Mouse (Mus musculus): Measurements from ENCODE around the gene Adamts10. TPM values are rescaled to one million over a fixed set of nuclear protein-coding genes. Genes with fewer than 3 reads are reported as not detected.

The Adamts10 gene
- 62.0 and 78.5 TPM in 2 replicates for total RNA-seq (2017)

DNA sequence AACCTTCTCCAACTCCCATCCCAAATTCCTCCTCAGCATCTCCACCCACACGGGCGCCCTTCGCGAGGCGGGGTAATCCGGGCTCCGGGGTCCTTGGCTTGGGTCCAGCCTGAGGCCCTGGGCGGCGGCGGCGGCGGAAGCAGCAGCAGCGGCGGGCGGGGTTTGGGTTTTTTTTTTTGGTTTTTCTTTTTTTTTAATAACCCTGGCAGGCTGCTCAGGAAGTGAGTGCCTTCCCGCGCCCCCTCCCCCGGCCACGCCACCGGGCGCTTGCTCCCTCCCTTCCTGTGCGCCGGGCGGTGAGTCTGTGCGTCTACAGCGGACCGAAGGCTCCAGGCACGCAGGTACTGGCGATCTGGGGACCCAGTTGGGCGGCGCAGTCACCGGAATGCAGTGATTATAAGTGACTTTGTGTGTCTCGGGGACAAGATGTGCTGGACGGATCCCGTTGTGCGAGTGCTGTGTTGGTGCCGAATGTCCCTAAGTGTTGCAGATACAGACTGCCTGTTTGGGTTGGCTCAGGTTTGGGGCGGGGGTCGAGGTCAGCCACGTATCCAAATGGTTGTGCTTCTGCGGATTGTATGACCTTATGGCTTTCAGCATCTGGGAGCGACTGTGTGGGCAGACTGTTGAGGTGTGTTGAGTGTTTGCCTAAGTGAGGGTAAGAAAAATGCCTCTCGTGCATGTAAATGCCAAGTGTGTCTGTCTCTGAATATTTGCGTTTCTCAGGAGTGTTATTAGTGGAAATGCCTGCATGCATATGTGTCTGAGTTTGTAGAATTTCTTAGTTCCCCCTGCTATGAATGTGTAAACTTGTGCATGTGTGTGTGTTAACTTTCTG, at the start of gene Adamts10:
Gene Adamts10 (plus strand): TSS at position 287 of the 838 bp plus-strand sequence.
- peak; percentile 67 for ATAC-seq (ENCODE audit: extremely low read depth, insufficient number of reproducible peaks, low FRiP score, poor library complexity, severe bottlenecking)

DNA sequence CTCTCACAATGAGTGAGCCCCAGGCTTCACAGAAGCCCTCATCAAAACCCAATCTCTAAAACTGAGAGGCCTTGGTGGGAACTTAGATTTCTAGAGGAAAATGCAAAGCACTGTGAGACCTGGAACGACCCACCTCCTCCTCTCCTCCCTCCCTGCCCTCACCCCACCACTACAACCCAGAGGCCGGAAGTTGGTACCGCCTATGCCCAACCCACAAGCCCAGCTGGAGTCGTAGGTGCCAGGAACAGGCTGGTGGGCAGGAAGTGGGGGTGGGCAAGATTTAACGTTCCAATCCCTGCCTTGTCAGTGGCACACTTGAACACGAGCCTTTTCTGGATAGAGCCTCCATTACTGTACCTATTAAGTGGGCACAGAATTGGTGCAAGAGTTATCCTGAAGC, 40.0 kb upstream of the Adamts10 start:
- ATAC-seq (ENCODE audit: extremely low read depth, insufficient number of reproducible peaks, low FRiP score, poor library complexity, severe bottlenecking) = peak; percentile 72; the same call in 1 of the 2 replicates

- no peak for ATAC-seq (ENCODE audit: extremely low read depth, insufficient number of reproducible peaks, low FRiP score, poor library complexity, severe bottlenecking)
Observed at GRCm38 (mm10) chr17:33487211-33487610, 36.8 kb upstream of the Adamts10 start.

- no peak for ATAC-seq (ENCODE audit: extremely low read depth, insufficient number of reproducible peaks, low FRiP score, poor library complexity, severe bottlenecking)
Observed at GRCm38 (mm10) chr17:33487652-33488051, 36.4 kb upstream of the Adamts10 start.

- ATAC-seq (ENCODE audit: extremely low read depth, insufficient number of reproducible peaks, low FRiP score, poor library complexity, severe bottlenecking) = no peak
Observed at GRCm38 (mm10) chr17:33491371-33491770, 32.6 kb upstream of the Adamts10 start.

DNA sequence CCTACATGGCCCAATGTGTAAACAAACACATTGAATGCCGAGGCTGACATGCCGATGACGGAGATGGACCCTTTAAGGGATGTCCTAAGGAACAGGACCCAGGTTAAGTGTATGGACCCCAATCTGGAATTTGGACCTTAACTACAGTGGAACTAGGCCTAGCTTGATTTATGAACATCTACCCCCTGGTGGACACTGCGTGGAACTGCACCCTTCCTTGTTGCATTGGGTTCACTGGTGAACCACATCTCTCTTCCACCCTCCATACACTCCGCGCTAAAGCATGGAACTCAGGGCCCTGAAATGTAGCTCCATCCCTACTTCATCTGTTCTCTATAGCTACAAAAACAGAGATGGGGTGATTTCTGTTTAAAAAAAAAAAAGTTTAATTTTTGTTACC, 30.9 kb upstream of the Adamts10 start:
- ATAC-seq (ENCODE audit: extremely low read depth, insufficient number of reproducible peaks, low FRiP score, poor library complexity, severe bottlenecking) = peak; percentile 72; the same call in 1 of the 2 replicates

DNA sequence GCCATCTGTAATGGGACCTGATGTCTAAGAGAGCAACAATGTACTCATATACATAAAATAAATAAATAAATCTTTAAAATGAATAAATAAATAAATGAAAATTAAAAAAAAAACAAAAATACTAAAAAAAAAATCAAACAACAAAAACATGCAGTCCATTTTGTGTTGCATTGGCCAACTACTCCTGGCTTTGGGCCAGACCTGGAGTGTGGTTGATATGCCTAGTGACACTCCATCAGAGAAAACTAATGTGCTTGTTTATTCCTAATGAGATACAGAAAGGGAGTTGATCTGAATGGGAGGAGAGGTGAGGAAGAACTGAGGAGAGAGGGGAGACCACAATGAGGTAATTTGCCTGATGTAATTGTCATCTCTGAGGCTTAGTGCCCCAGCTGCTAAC, 29.4 kb upstream of the Adamts10 start:
- no peak for ATAC-seq (ENCODE audit: extremely low read depth, insufficient number of reproducible peaks, low FRiP score, poor library complexity, severe bottlenecking)

- no peak for ATAC-seq (ENCODE audit: extremely low read depth, insufficient number of reproducible peaks, low FRiP score, poor library complexity, severe bottlenecking)
Observed at GRCm38 (mm10) chr17:33498918-33499317, 25.1 kb upstream of the Adamts10 start.

DNA sequence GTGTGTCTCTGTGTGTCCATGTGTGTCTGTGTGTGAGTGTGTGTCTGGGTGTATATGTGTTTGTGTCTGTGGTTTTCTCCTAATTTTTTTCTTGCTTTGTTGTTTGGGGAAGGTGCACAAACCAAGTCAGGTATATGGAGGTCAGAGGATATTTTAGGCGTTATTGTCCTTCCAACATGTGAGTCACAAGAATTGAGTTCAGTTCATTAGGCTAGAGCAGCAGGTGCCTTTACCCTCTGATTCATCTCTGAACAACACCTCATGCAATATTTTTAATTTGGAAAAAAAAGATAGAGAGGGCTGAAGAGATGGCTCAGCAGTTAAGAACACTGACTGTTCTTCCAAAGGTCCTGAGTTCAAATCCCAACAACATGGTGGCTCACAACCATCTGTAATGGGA, 15.6 kb upstream of the Adamts10 start:
- ATAC-seq (ENCODE audit: extremely low read depth, insufficient number of reproducible peaks, low FRiP score, poor library complexity, severe bottlenecking) = no peak

DNA sequence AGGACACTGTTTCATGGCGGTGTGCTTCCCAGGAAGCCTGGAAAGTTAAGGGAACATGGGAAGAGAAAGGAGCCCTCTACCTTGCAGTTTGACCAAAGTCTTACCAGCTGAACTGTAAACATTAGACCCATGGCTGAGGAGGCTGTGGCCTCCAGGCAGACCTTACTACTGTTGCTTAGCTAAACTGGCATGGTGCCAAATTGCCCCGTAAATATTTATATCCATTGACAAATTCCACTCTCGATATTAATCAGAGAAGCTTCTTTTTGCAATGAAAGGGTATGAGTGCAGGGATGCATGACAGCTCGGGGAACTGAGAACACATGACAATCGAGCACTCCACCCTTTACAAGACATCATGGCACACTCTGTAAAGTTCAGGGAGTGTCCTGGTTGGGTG, 13.8 kb upstream of the Adamts10 start:
- ATAC-seq (ENCODE audit: extremely low read depth, insufficient number of reproducible peaks, low FRiP score, poor library complexity, severe bottlenecking) = no peak

- ATAC-seq (ENCODE audit: extremely low read depth, insufficient number of reproducible peaks, low FRiP score, poor library complexity, severe bottlenecking) = no peak
Observed at GRCm38 (mm10) chr17:33512441-33513415, 11.3 kb upstream of the Adamts10 start.

GRCm38 (mm10) chr17:33513874-33514273, 10.1 kb upstream of the Adamts10 start:
- ATAC-seq (ENCODE audit: extremely low read depth, insufficient number of reproducible peaks, low FRiP score, poor library complexity, severe bottlenecking) = peak; percentile 71

DNA sequence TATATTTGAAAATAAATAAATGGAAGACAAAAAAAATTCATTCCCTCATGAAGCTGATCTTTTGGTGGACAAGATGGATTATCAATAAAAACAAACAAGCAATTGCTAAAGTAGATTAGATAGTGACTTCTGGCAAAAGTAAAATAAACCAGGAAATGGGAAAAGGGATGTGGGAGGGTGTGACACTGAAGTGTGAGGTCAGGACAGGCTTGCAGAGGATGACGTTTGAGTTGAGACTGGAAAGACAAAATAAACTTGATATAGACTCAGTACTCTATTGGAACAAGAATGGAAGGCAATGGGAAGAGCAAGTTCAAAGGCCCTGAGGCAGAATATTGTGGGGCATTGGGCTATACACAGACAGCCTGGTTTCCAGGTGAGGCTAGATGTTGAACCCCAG, 3.6 kb upstream of the Adamts10 start:
- ATAC-seq (ENCODE audit: extremely low read depth, insufficient number of reproducible peaks, low FRiP score, poor library complexity, severe bottlenecking) = no peak

DNA sequence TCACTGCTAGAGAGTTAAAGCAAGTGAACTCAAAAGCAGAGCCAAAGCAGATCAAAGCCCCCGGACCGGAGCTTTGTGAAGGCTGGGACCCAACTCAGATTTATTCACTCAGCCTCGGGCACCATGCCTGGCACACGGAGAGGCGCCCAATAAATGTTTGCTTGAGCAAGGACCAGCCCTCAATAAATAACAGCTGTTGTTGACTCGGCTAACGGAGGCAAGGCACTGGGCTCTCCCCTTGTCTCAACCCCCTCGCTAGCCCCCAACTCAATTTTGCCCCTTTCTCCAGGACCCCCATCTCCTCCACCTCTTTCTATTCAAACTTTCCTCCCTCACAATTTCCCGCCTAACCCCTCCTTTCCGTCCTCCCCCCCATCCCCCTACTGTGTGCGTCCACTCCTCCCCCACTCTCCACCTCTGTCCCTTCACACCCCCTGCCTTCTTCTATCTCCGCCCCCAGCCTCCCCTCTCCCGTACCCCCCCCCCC, 530 bp upstream of the Adamts10 start:
- ATAC-seq (ENCODE audit: extremely low read depth, insufficient number of reproducible peaks, low FRiP score, poor library complexity, severe bottlenecking) = no peak

DNA sequence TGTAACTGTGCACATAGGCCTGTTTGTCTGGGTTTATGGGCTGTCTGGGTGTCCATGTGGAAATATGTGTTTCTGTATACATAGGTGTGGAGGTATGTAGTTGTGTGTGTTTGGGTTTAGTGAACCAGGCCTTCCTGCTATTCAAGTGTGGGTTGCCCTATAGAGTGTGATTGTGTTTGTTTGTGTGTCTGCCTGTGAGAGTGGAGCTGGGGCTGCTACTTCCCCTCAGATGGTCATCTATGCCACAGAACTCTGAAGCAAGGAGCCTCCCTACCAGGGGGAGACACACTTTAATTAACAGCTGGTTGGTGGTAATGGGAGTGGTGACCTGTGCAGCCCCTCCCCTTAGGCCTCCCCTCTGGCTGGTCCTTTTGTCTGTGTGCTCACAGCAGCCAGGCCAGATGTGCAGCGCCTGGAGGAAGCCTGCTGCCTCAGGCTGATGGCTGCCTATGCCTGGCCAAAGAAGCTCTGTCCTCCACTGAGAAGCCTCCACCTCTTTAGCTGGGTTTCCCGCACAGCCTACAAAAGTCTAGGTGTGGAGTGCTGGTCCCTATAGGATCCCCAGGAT, 886 bp downstream of the Adamts10 start:
- ATAC-seq (ENCODE audit: extremely low read depth, insufficient number of reproducible peaks, low FRiP score, poor library complexity, severe bottlenecking) = 0 out of 2 replicates have a peak, but pooled peaks have one; percentile 9

DNA sequence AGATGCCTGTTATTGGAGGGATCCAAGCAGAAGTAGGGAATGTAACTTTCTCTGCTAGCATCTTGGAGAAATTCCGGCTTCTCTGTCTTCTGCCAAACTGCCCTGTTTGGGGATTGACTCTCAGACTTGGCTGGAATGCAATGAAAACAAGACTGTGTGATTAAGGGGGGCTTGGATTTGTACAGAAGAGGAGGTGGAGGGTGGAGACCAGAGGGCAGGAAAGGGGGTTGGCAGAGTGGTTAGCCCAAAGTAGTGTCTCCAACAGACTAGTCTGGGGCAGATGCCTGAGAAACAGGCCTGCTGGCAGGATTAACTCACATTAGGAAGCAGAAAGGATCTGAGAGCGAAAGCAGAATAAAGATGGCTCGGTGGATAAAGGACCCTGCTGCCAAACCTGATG, 2.5 kb downstream of the Adamts10 start:
- ATAC-seq (ENCODE audit: extremely low read depth, insufficient number of reproducible peaks, low FRiP score, poor library complexity, severe bottlenecking) = no peak

DNA sequence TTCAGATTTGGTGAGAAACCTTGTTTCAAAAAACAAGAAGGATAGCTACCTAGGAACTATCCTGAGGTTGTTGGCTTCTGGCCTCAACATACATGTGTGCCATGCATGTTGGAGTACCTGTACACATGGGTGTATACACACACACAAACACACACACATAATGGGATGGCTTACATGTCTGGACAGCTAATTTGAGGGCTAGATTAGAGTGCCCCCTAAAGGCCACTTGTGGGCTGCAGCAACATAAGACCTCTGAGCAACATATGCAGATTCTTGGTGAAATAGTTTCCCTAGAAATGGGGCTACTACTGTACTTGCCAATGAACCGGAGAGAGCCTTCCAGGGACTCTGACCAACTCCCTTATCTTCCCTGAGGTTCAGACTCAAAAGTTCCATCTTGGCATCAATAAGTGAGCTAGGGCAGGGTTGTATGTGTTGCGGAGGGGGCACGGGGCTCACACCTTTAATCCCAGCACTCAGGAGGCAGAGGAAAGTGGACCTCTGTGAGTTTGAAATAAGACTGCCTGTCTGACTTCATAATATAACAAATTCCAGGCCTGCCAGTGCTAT, 15.2 kb downstream of the Adamts10 start:
- ATAC-seq (ENCODE audit: extremely low read depth, insufficient number of reproducible peaks, low FRiP score, poor library complexity, severe bottlenecking) = 0 out of 2 replicates have a peak, but pooled peaks have one; percentile 46

DNA sequence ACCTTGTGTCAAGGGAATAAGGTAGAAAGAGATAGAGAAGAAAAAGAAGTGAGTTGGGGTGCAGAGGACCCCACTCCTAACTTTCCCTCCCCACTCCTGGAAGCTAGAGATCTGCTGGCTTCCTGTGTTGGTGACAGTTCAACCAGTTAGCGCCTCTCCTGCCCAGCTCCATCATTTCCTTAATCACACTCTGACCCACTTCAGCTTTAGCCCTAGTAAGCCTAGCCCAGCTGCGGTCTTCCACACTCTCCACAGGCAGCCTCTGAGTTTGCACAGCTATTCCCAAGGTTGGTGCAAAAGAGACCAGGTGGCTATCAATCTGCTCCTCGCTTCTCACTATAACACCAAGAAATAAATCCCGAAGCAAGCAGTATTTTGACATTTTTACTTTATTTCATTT, 15.9 kb downstream of the Adamts10 start:
- ATAC-seq (ENCODE audit: extremely low read depth, insufficient number of reproducible peaks, low FRiP score, poor library complexity, severe bottlenecking) = no peak

GRCm38 (mm10) chr17:33549212-33549611, 25.2 kb downstream of the Adamts10 start:
- ATAC-seq (ENCODE audit: extremely low read depth, insufficient number of reproducible peaks, low FRiP score, poor library complexity, severe bottlenecking) = no peak

Data from neutrophil, adult 5-6 weeks (primary cell).